Mouse (Mus musculus): ENCODE results near the gene Stambpl1. TPM values are rescaled to one million over a fixed set of nuclear protein-coding genes. Genes with fewer than 3 reads are reported as not detected.

The Stambpl1 gene
- polyA plus RNA-seq, 1 experiment from 2014 or later: 2.0 TPM

- H3K27ac ChIP-seq (ENCODE audit: low read depth, low read length): no peak overlapping the region
- WGBS: 96% methylated on average over 5 of the region's 5 CpGs
- H3K36me3 ChIP-seq (ENCODE audit: control insufficient read depth, insufficient read depth, low read length): no peaks in the 10 kb centered on the region
- ATAC-seq (replicated peaks; ENCODE audit: low FRiP score) (no peak), DNase-seq (ENCODE audit: low spot score) (no peak)
- H3K4me1 ChIP-seq (replicated peaks; ENCODE audit: control insufficient read depth, insufficient read depth, low read length): no peaks in the 10 kb centered on the region
- no peak overlapping the region for H3K4me2 ChIP-seq (ENCODE audit: low read depth, low read length, severe bottlenecking)
- no peak overlapping the region for H3K9ac ChIP-seq (ENCODE audit: low read length)
- H3K9me3 ChIP-seq (ENCODE audit: control insufficient read depth, low read length): no peaks in the 10 kb centered on the region
- no peak overlapping the region for H3K4me3 ChIP-seq (ENCODE audit: low read depth, low read length)
- H3K27me3 ChIP-seq (ENCODE audit: control insufficient read depth, insufficient read depth, low read length): no peaks in the 10 kb centered on the region
Measured at GRCm38 (mm10) chr19:34240273-34241039, 48.4 kb downstream of the Stambpl1 start.

GRCm38 (mm10) chr19:34241247-34241915, 49.4 kb downstream of the Stambpl1 start:
- DNase-seq (ENCODE audit: low spot score): no peak
- Histone ChIP-seq H3K9me3 (ENCODE audit: control insufficient read depth, low read length) (no peaks in the 10 kb centered on the region), H3K4me2 (ENCODE audit: low read depth, low read length, severe bottlenecking) (no peak overlapping the region), H3K27ac (ENCODE audit: low read depth, low read length) (no peak overlapping the region), H3K9ac (ENCODE audit: low read length) (no peak overlapping the region), H3K4me1 (replicated peaks; ENCODE audit: control insufficient read depth, insufficient read depth, low read length) (no peaks in the 10 kb centered on the region), H3K36me3 (ENCODE audit: control insufficient read depth, insufficient read depth, low read length) (no peaks in the 10 kb centered on the region), H3K4me3 (ENCODE audit: low read depth, low read length) (no peak overlapping the region), H3K27me3 (ENCODE audit: control insufficient read depth, insufficient read depth, low read length) (no peaks in the 10 kb centered on the region)
- 65% methylated on average over 15 of the region's 15 CpGs for WGBS
- ATAC-seq (replicated peaks; ENCODE audit: low FRiP score): 0 out of 2 replicates have a peak, but pooled peaks have one; percentile 21

GRCm38 (mm10) chr19:34242925-34243324, 50.9 kb downstream of the Stambpl1 start:
- no peak overlapping the region for H3K4me2 ChIP-seq (ENCODE audit: low read depth, low read length, severe bottlenecking)
- no peak overlapping the region for H3K4me3 ChIP-seq (ENCODE audit: low read depth, low read length)
- H3K4me1 ChIP-seq (replicated peaks; ENCODE audit: control insufficient read depth, insufficient read depth, low read length): no peaks in the 10 kb centered on the region
- no peaks in the 10 kb centered on the region for H3K36me3 ChIP-seq (ENCODE audit: control insufficient read depth, insufficient read depth, low read length)
- no peaks in the 10 kb centered on the region for H3K27me3 ChIP-seq (ENCODE audit: control insufficient read depth, insufficient read depth, low read length)
- H3K9ac ChIP-seq (ENCODE audit: low read length): no peak overlapping the region
- ATAC-seq (replicated peaks; ENCODE audit: low FRiP score): no peak
- no peak for DNase-seq (ENCODE audit: low spot score)
- no peaks in the 10 kb centered on the region for H3K9me3 ChIP-seq (ENCODE audit: control insufficient read depth, low read length)
- no peak overlapping the region for H3K27ac ChIP-seq (ENCODE audit: low read depth, low read length)

GRCm38 (mm10) chr19:34244056-34244455, 52.0 kb downstream of the Stambpl1 start:
- DNase-seq (ENCODE audit: low spot score) (no peak), ATAC-seq (replicated peaks; ENCODE audit: low FRiP score) (peak; percentile 65)
- H3K27ac ChIP-seq (ENCODE audit: low read depth, low read length): no peak overlapping the region
- WGBS: 17% methylated on average over 6 of the region's 6 CpGs
- no peaks in the 10 kb centered on the region for H3K4me1 ChIP-seq (replicated peaks; ENCODE audit: control insufficient read depth, insufficient read depth, low read length)
- H3K27me3 ChIP-seq (ENCODE audit: control insufficient read depth, insufficient read depth, low read length): no peaks in the 10 kb centered on the region
- H3K4me2 ChIP-seq (ENCODE audit: low read depth, low read length, severe bottlenecking): no peak overlapping the region
- no peak overlapping the region for H3K4me3 ChIP-seq (ENCODE audit: low read depth, low read length)
- no peak overlapping the region for H3K9ac ChIP-seq (ENCODE audit: low read length)
- no peaks in the 10 kb centered on the region for H3K9me3 ChIP-seq (ENCODE audit: control insufficient read depth, low read length)
- no peaks in the 10 kb centered on the region for H3K36me3 ChIP-seq (ENCODE audit: control insufficient read depth, insufficient read depth, low read length)

GRCm38 (mm10) chr19:34248558-34248957, 56.5 kb downstream of the Stambpl1 start:
- WGBS: 83% methylated on average over 5 of the region's 5 CpGs
- Histone ChIP-seq H3K4me3 (ENCODE audit: low read depth, low read length) (no peak overlapping the region), H3K4me2 (ENCODE audit: low read depth, low read length, severe bottlenecking) (no peak overlapping the region), H3K27me3 (ENCODE audit: control insufficient read depth, insufficient read depth, low read length) (no peaks in the 10 kb centered on the region), H3K9me3 (ENCODE audit: control insufficient read depth, low read length) (no peaks in the 10 kb centered on the region), H3K27ac (ENCODE audit: low read depth, low read length) (no peak overlapping the region), H3K36me3 (ENCODE audit: control insufficient read depth, insufficient read depth, low read length) (no peaks in the 10 kb centered on the region), H3K9ac (ENCODE audit: low read length) (no peak overlapping the region), H3K4me1 (replicated peaks; ENCODE audit: control insufficient read depth, insufficient read depth, low read length) (no peaks in the 10 kb centered on the region)
- ATAC-seq (replicated peaks; ENCODE audit: low FRiP score) (no peak), DNase-seq (ENCODE audit: low spot score) (no peak)

GRCm38 (mm10) chr19:34250621-34251020, 58.6 kb downstream of the Stambpl1 start:
- ATAC-seq (replicated peaks; ENCODE audit: low FRiP score): no peak
- no peak for DNase-seq (ENCODE audit: low spot score)
- WGBS: 82% methylated on average over 4 of the region's 4 CpGs

GRCm38 (mm10) chr19:34251900-34252299, 59.9 kb downstream of the Stambpl1 start:
- no peak overlapping the region for H3K27ac ChIP-seq (ENCODE audit: low read depth, low read length)
- no peak overlapping the region for H3K4me2 ChIP-seq (ENCODE audit: low read depth, low read length, severe bottlenecking)
- H3K27me3 ChIP-seq (ENCODE audit: control insufficient read depth, insufficient read depth, low read length): no peaks in the 10 kb centered on the region
- no peak for ATAC-seq (replicated peaks; ENCODE audit: low FRiP score)
- H3K36me3 ChIP-seq (ENCODE audit: control insufficient read depth, insufficient read depth, low read length): no peaks in the 10 kb centered on the region
- H3K9me3 ChIP-seq (ENCODE audit: control insufficient read depth, low read length): no peaks in the 10 kb centered on the region
- no peak overlapping the region for H3K4me3 ChIP-seq (ENCODE audit: low read depth, low read length)
- no peaks in the 10 kb centered on the region for H3K4me1 ChIP-seq (replicated peaks; ENCODE audit: control insufficient read depth, insufficient read depth, low read length)
- H3K9ac ChIP-seq (ENCODE audit: low read length): no peak overlapping the region
- WGBS: 81% methylated on average over 2 of the region's 2 CpGs
- DNase-seq (ENCODE audit: low spot score): no peak

More at GRCm38 (mm10) chr19:34250621-34251020, 58.6 kb downstream of the Stambpl1 start:
- Histone ChIP-seq H3K4me1 (replicated peaks; ENCODE audit: control insufficient read depth, insufficient read depth, low read length) (no peaks in the 10 kb centered on the region), H3K9ac (ENCODE audit: low read length) (no peak overlapping the region), H3K9me3 (ENCODE audit: control insufficient read depth, low read length) (no peaks in the 10 kb centered on the region), H3K27me3 (ENCODE audit: control insufficient read depth, insufficient read depth, low read length) (no peaks in the 10 kb centered on the region), H3K4me3 (ENCODE audit: low read depth, low read length) (no peak overlapping the region), H3K4me2 (ENCODE audit: low read depth, low read length, severe bottlenecking) (no peak overlapping the region), H3K27ac (ENCODE audit: low read depth, low read length) (no peak overlapping the region), H3K36me3 (ENCODE audit: control insufficient read depth, insufficient read depth, low read length) (no peaks in the 10 kb centered on the region)

- H3K36me3 ChIP-seq (ENCODE audit: control insufficient read depth, insufficient read depth, low read length): no peaks in the 10 kb centered on the region
- no peak overlapping the region for H3K4me3 ChIP-seq (ENCODE audit: low read depth, low read length)
- H3K27me3 ChIP-seq (ENCODE audit: control insufficient read depth, insufficient read depth, low read length): no peaks in the 10 kb centered on the region
- H3K4me2 ChIP-seq (ENCODE audit: low read depth, low read length, severe bottlenecking): no peak overlapping the region
- H3K9me3 ChIP-seq (ENCODE audit: control insufficient read depth, low read length): no peaks in the 10 kb centered on the region
- DNase-seq (ENCODE audit: low spot score): no peak
- H3K9ac ChIP-seq (ENCODE audit: low read length): no peak overlapping the region
- H3K27ac ChIP-seq (ENCODE audit: low read depth, low read length): no peak overlapping the region
- no peaks in the 10 kb centered on the region for H3K4me1 ChIP-seq (replicated peaks; ENCODE audit: control insufficient read depth, insufficient read depth, low read length)
- ATAC-seq (replicated peaks; ENCODE audit: low FRiP score): no peak
- 83% methylated on average over 9 of the region's 9 CpGs for WGBS
Measured at GRCm38 (mm10) chr19:34252450-34252849, 60.4 kb downstream of the Stambpl1 start.
